Mouse (Mus musculus): ENCODE results near the gene Gm4792.

Gene Gm4792

DNA sequence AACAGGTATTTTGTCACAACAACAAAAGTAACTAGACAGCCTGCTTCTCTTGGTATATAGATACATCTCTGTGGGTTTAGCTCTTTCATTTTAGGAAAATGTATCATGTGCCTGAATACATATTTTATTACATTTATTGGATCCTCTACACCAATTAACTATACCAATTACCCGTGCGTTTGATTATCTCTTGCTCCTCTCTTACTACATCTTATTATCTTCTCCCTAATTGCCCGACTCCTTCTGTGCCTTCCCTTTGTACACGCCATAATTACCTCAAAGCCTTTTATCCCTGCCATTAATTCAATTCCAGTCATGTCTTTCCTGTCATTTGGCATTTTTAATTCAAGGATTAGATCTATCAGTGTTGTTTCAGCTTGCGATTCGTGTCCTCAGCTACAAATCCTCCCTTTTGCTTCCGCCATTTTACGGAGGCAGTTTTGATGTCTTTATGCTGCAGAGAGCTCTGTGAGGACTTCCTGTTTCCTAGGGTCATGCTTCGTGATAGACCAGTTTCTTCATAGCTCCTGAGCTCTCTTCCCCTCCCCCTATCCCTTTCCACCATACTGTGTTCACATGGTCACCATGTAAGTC lies 5.7 kb upstream of the Gm4792 start:
- DNase-seq (ENCODE audit: extremely low read depth, low read depth) = no peak

DNA sequence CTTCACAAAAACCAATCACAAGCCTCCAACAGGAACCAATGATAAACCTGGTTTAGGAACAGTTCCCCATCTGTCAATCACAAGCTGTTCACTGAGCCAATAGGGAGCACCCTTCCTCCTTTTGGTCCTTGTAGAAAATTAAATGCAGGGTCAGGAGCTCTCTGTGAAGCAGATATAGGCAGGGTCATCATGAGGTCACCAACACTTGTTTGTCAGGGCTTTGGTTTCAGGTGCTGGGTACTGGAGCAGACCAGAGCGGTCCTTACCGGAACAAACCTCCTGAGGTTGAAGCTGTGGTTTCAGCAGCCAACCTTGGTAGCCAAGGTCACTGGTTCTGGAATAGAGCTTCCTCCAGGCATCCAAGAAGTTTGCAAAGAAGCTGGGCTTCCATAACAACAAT lies 798 bp upstream of the Gm4792 start:
- DNase-seq (ENCODE audit: extremely low read depth, low read depth) = no peak

- DNase-seq (ENCODE audit: extremely low read depth, low read depth) = no peak
Observed at GRCm38 (mm10) chr10:94295923-94296605, 2.4 kb downstream of the Gm4792 start.

DNA sequence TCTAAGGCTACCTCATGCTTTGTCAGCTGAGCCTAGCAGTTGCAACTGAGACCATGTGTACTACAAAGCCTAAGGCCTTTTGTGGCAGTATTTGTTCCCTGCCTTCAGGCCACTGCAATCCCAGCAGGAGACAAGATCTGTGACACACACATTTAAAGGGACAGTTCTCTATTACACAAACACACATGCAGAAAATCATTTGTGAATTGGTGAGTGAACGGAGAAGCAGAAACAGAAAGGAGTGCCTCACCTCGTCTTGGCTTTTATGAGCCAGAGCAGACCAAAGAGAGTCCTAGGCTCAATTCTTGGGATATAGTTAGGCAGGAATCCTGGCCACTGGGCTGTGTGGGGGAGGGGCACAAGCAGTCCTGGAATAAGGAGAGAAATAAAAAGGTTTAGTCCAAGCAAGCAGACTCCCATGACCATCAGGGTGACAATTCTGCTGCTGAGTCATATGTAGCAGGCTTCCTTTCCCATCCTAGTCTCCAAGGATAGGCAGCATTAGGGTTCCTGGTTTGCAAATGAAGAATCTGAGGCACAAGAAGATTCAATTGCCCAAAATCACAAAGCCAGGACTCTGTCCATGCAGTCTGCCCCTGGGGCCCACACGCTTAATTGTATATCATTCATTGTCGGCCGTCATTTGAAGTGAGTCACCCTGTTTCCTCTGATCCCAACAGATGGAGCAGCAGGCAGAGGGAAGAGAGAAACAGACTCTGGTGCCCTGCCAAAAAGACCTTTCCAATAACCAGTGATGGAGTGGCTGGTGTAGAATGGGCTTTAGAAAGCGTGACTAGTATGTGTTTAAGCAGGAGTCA lies 3.4 kb downstream of the Gm4792 start:
- DNase-seq (ENCODE audit: extremely low read depth, low read depth) = no peak

DNA sequence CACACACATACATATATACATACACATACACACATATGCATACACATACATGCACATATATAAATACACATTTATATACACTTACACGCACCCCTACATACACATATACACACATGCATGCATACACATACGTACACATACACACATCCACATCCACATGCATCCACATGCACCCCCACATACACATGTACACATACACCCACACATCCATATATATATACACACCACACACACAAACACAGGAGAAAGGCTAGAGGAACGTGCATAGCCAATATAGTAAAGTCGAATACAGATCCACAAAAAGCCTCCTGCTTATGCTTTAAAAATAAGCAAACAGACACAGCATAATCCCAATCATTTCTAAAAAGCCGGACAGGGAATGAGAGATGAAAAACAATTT lies 4.1 kb downstream of the Gm4792 start:
- DNase-seq (ENCODE audit: extremely low read depth, low read depth) = no peak

- DNase-seq (ENCODE audit: extremely low read depth, low read depth) = no peak
Observed at GRCm38 (mm10) chr10:94282797-94283196, 15.7 kb downstream of the Gm4792 start.

DNA sequence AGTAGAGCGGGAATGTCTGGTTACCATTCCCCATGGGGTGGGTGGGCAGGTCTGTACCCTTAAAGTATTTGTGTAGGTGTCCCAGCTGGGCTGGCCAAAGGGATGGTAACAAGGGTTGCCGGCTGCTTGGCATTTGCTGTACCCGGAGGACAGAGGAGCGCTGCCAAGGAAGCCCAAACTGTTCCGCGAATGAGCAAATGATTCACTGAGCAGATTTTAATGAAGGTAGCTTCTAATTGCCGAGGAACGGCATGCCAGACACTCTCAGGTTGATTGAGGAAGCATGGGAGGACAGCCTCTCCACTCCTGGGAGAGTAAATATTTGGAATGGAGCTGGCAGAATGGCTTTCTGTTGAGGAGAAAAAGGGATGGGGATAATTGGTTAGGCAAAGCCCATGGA lies 16.3 kb downstream of the Gm4792 start:
- DNase-seq (ENCODE audit: extremely low read depth, low read depth) = no peak

- no peak for DNase-seq (ENCODE audit: extremely low read depth, low read depth)
Observed at GRCm38 (mm10) chr10:94276511-94276910, 22.0 kb downstream of the Gm4792 start.

DNA sequence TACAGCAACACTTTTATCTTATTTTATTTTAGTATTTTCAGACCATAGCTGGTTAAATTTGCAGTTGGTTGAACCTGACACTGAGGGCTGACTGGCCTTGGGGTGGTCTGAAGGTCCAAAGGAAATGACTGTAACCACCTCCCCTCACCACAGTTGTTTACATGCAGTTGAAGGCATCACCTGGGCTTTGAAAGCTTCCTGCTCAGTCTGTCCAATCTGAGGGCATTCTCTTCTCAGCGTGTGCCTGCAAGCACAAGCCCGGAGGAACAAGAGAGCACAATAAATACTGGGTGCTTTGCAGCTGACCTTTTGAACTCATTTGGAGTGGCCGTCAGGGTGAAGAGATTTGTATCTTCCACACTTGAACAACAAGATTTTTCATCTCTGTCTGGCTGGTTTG lies 23.2 kb downstream of the Gm4792 start:
- DNase-seq (ENCODE audit: extremely low read depth, low read depth) = no peak

DNA sequence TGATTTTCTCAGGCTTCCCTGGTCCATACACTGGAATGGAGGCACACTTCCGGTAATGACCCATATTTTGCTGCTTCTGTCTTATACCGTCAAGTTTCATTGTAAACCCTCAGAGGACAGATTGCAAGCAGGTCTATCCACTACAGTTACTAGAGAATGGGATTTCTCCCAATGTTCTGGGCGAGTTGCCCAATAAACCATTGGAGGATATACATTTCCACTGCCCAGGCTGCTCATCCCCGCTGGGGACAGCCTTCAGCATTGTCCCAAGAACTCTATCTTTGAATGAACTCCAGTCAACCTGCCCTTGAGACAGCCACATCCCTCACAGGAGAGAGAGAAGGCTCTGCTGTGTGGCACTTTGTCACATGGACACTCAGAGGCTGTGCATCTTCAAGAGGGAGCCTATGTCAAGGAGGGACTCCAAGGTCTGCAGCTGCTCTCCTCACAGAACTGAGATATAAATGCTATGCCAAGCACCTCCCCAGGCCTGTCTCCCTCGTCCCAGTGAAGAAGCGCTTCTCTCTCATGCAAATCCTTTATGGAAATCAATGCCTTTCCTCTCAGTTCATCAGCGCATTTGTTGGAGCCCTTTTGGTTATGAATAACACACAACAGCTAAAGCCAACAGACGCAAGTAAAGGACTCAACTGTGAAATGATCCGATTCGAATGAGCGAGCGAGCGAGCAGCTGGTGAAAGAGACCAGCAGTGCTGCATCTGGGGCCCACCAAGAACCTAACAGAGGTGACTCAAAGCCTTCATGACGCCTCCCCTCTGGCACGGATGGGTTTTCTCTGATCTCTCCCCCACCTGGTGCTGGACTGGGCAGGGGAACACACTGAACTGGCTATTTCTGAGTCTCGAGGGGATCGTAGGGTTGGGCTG lies 32.6 kb downstream of the Gm4792 start:
- DNase-seq (ENCODE audit: extremely low read depth, low read depth) = no peak

DNA sequence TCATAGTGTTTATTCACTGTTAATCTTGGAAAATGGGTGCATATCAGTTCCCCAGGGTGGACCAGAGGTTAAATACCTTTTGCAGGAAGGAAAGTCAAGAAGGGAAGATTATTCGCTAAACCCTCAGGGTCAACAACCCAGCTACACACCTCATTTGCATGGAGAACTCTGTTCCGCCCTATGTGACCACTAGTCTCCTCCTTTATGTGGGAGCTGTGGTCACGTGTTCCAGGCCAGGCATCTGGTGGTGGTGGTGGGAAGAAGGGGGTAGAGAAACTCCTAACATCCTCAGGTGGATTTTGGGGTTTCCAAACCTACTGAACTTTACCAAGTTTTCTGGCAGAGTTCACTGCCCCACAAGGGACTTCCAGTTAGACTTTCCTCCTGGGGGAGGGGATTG lies 35.3 kb downstream of the Gm4792 start:
- DNase-seq (ENCODE audit: extremely low read depth, low read depth) = no peak

DNA sequence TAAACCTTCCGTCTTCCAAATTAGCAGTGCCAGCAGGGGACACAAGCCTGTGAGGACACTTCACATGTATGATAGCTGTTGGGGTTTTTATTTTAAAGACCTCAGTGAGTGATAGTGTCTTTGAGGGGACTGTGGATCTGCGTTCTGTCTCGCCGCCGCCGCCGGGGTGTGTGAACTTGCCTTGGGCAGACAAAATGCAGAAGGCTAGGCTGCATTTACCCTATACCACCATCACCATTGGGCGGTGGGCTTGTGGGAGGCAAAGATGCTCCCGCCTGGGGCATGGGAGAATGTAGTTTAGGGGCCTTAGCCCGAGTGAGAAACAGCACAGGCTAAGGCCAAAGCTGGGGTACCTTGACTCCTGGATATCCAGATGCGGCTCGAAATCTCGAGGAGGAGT lies 35.9 kb downstream of the Gm4792 start:
- DNase-seq (ENCODE audit: extremely low read depth, low read depth) = no peak

GRCm38 (mm10) chr10:94260544-94260943 lies 38.0 kb downstream of the Gm4792 start:
- no peak for DNase-seq (ENCODE audit: extremely low read depth, low read depth)

- DNase-seq (ENCODE audit: extremely low read depth, low read depth) = no peak
Observed at GRCm38 (mm10) chr10:94256518-94256917, 42.0 kb downstream of the Gm4792 start.

DNA sequence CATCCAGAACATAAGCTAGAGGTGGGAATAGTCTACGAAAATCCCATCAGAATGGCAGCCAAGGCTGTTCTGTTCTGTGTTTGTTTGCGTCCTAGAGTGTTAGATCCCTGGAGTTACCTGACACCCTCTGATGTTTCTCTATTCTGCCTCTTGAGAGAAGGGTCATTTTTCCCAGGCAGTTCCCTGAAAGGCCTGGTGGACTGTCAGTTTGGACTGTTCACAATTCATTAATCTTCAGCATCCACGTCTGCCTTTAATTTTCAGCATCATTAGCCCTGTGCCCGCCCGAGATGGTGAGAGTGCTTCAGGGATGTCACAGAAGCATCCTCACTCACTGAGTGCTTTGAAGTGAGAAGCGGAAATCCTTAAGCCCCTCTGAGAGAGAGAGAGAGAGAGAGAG lies 42.8 kb downstream of the Gm4792 start:
- no peak for DNase-seq (ENCODE audit: extremely low read depth, low read depth)

DNA sequence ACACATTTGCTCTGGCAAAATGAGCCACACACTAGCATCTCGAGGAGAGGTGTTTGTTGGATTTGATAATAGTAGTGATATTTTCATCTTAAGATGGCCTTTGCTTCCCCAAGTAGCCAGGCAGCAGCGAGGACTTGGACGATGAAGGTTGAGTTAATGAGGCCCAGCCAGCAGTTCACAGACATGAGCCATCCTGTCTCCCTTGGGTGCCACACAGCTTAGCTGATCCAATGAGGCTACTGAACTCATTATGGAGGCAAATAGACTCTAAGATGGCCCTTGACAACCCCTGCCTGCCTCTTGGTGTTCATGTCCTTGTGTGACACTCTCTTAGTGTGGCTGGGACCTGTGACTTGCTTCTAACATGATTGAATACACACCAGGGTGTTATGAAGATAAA lies 43.7 kb downstream of the Gm4792 start:
- DNase-seq (ENCODE audit: extremely low read depth, low read depth) = no peak

DNA sequence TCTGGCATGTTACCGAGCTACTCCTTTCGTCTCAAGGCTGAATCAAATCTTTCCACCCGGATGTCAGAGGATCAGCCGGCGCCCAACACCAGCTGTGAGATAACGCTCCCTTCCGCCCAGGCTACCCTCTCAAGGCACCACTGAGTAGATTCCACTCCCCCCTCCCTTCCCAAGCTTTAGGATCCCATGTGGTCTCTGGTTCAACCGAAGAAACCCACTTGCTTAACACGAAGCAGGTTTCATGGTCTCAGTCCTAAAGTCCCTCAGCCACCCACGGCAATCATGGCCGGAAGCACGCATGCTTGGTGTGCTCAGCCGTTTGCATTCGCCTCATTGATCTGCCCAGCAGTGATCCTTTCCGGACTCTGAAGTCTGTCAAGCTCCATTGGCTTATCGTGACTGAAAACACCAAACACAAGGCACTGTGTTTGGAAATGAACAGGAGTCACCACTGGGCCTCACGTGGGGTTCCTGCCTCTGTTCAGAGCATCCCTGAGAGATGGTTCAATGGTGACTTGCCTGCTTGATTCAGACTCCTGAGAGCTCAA lies 45.2 kb downstream of the Gm4792 start:
- DNase-seq (ENCODE audit: extremely low read depth, low read depth) = no peak

DNA sequence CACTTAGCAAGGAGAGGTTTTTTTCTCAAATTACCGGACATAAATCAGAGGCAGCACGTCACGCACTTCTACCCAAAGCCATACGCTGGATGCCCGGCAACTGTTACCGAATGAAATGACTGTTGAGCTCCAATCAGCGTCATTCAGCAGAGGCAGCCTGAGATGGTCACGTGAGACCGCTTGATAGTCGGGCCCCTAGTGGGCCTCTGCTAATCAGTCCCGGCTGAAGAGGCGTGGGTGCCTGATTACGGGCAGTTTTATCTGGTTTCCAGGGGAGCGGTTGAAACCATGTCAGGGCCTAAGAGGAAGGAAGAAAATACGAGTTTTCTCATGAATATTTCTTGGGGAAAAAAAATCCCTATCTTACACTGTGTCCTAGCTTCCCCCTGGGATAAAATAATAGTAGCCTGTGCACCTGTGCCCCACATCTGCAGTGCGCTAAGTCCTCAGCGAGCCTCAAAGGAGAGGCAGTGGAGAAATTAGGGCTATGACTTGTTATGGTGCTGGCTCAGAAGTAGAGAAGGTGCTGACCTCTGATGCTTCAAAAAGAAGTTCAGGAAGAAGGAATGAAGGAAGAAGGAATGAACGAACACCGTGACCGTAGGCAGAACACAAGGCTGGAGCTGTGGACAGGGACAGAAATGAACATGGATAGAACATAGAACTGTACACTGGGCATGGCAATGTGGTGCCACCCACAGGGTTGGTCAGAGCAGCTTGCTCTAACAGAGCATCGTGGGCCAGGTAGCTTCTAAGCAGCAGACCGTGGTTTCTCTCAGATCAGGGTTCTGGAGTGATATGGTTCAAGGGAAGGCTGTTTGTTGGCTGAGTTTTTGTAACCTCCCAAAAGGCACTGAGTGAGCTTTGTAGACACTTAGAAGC lies 48.7 kb downstream of the Gm4792 start:
- DNase-seq (ENCODE audit: extremely low read depth, low read depth) = peak; percentile 83

- no peak for DNase-seq (ENCODE audit: extremely low read depth, low read depth)
Observed at GRCm38 (mm10) chr10:94247748-94248349, 50.7 kb downstream of the Gm4792 start.
